8 mouse cellular contexts compared by ENCODE assay signal in genomic region chr13:22036149-22036956, GRCm38 (mm10). TPM values are rescaled to one million over a fixed set of nuclear protein-coding genes. Genes with fewer than 3 reads are reported as not detected.
DNase-seq lines count a peak whose midpoint lies in the region; ATAC-seq and TF ChIP-seq lines count a peak whose summit lies in the region.

No protein-coding gene starts in this region.

- peaks cover 8% of the 10 kb centered on the region; the same call in 1 of the 2 replicates for H3K4me1 ChIP-seq in kidney, adult 2 months (ENCODE audit: control insufficient read depth, insufficient read depth, low read length)
- peaks cover 0 to 4% of the 10 kb centered on the region in 2 experiments; a peak in 2 of 4 replicates for H3K4me1 ChIP-seq in MEL (ENCODE audit: control insufficient read depth in 1 of 2, insufficient read depth in 2 of 2, low read length in 2 of 2)
- peaks cover 32% of the 10 kb centered on the region for H3K4me1 ChIP-seq in forebrain, embryonic 12.5 days
- H3K4me1 ChIP-seq in liver, embryonic 14.5 days (replicated peaks; ENCODE audit: control insufficient read depth in 2 of 2, insufficient read depth in 2 of 2, low read length in 1 of 2): peaks cover 18 to 30% of the 10 kb centered on the region in 2 experiments
- H3K4me1 ChIP-seq in stomach, postnatal 0 days (replicated peaks; ENCODE audit: control insufficient read depth, insufficient read depth): 0 out of 2 replicates have a peak, but pooled peaks cover 2% of the 10 kb centered on the region

- H3K4me3 ChIP-seq in kidney, adult 2 months (ENCODE audit: insufficient read depth, low read depth, low read length): peak overlapping the region; percentile 11; the same call in 1 of the 2 replicates
- H3K4me3 ChIP-seq in MEL (ENCODE audit: control insufficient read depth in 1 of 2, insufficient read depth in 1 of 2, low read depth in 2 of 2, low read length in 2 of 2): peak overlapping the region in 1 of 2 experiments; percentile 34; a peak in 2 of 4 replicates
- peak overlapping the region; percentile 40 for H3K4me3 ChIP-seq in forebrain, embryonic 12.5 days (replicated peaks)
- peak overlapping the region; percentile 42 to 67 for H3K4me3 ChIP-seq in liver, embryonic 14.5 days (ENCODE audit: insufficient read depth in 1 of 2, low read depth in 2 of 2, low read length in 2 of 2)
- H3K4me3 ChIP-seq in stomach, postnatal 0 days (ENCODE audit: low read depth, low read length): peak overlapping the region; percentile 43

- no peaks in the 10 kb centered on the region for H3K36me3 ChIP-seq in kidney, adult 2 months (ENCODE audit: control insufficient read depth, insufficient read depth, low read length)
- peaks cover 0 to 22% of the 10 kb centered on the region in 2 experiments; a peak in 2 of 4 replicates for H3K36me3 ChIP-seq in MEL (ENCODE audit: control insufficient read depth in 1 of 2, insufficient read depth in 2 of 2, low read length in 2 of 2)
- H3K36me3 ChIP-seq in forebrain, embryonic 12.5 days (replicated peaks): no peaks in the 10 kb centered on the region
- H3K36me3 ChIP-seq in liver, embryonic 14.5 days (replicated peaks; ENCODE audit: control insufficient read depth, insufficient read depth, low read depth): no peaks in the 10 kb centered on the region
- H3K36me3 ChIP-seq in stomach, postnatal 0 days (ENCODE audit: control insufficient read depth, insufficient read depth, low read length): no peaks in the 10 kb centered on the region

- H3K27me3 ChIP-seq in kidney, adult 2 months (replicated peaks; ENCODE audit: control insufficient read depth, insufficient read depth, low read length): no peaks in the 10 kb centered on the region
- H3K27me3 ChIP-seq in MEL (ENCODE audit: control insufficient read depth in 1 of 2, insufficient read depth in 2 of 2, low read length in 2 of 2): no peaks in the 10 kb centered on the region
- H3K27me3 ChIP-seq in forebrain, embryonic 12.5 days: no peaks in the 10 kb centered on the region
- no peaks in the 10 kb centered on the region for H3K27me3 ChIP-seq in liver, embryonic 14.5 days (ENCODE audit: control insufficient read depth, insufficient read depth, low read length)
- H3K27me3 ChIP-seq in stomach, postnatal 0 days (ENCODE audit: control insufficient read depth, insufficient read depth, low read length): no peaks in the 10 kb centered on the region

- no peak for TF ChIP-seq CTCF in kidney, adult 2 months (conservative IDR thresholded peaks at IDR 0.05; ENCODE audit: insufficient read depth, insufficient read length, low read depth, low read length)
- TF ChIP-seq CTCF in MEL (IDR thresholded peaks at IDR 0.05 in 2 of 3, conservative IDR thresholded peaks at IDR 0.05 in 1 of 3; ENCODE audit: control insufficient read depth in 1 of 3, insufficient read depth in 1 of 3, low read depth in 2 of 3, low read length in 3 of 3, poor library complexity in 1 of 3, severe bottlenecking in 1 of 3): no peak
- TF ChIP-seq CTCF in liver, embryonic 14.5 days (IDR thresholded peaks at IDR 0.05; ENCODE audit: low read depth): no peak
- no peak for TF ChIP-seq CTCF in stomach, postnatal 0 days (IDR thresholded peaks at IDR 0.05; ENCODE audit: low read depth)

- no peaks in the 10 kb centered on the region for H3K9me3 ChIP-seq in MEL (replicated peaks; ENCODE audit: insufficient read depth, low read length)
- no peaks in the 10 kb centered on the region for H3K9me3 ChIP-seq in forebrain, embryonic 12.5 days
- H3K9me3 ChIP-seq in liver, embryonic 14.5 days (ENCODE audit: control insufficient read depth, low read length): no peaks in the 10 kb centered on the region
- H3K9me3 ChIP-seq in stomach, postnatal 0 days (ENCODE audit: control insufficient read depth, low read length): no peaks in the 10 kb centered on the region

- H3K4me2 ChIP-seq in forebrain, embryonic 12.5 days: peak overlapping the region; percentile 67
- H3K4me2 ChIP-seq in liver, embryonic 14.5 days (ENCODE audit: low read depth): peak overlapping the region; percentile 72
- H3K4me2 ChIP-seq in stomach, postnatal 0 days (replicated peaks; ENCODE audit: low read depth): peak overlapping the region; percentile 58

- peak overlapping the region; percentile 66 for H3K9ac ChIP-seq in MEL (ENCODE audit: control insufficient read depth, low read depth, low read length, poor library complexity, severe bottlenecking)
- H3K9ac ChIP-seq in forebrain, embryonic 12.5 days: peak overlapping the region; percentile 64
- peak overlapping the region; percentile 78 for H3K9ac ChIP-seq in liver, embryonic 14.5 days (replicated peaks)
- H3K9ac ChIP-seq in stomach, postnatal 0 days (ENCODE audit: low read length): no peak overlapping the region; the same call in 1 of the 2 replicates

- 9% methylated on average over 22 of the region's 23 CpGs for whole genome bisulfite sequencing in kidney, adult 2 months
- WGBS in forebrain, embryonic 12.5 days: 1% methylated on average over 21 of the region's 23 CpGs
- 2% methylated on average over 17 of the region's 23 CpGs for WGBS in liver, embryonic 14.5 days (ENCODE audit: insufficient replicate concordance)
- 2% methylated on average over 17 of the region's 23 CpGs for WGBS in stomach, postnatal 0 days

- no peak for DNase-seq in kidney, adult 2 months
- no peak for DNase-seq in kidney, postnatal 14 days
- peak; percentile 87 for DNase-seq in MEL (ENCODE audit: low read depth, low spot score)
- peak in 1 of 3 experiments; percentile 68 for DNase-seq in liver, embryonic 14.5 days (ENCODE audit: low read depth in 3 of 3, low spot score in 3 of 3)
- no peak for DNase-seq in stomach, postnatal 0 days (ENCODE audit: low spot score)
- no peak for DNase-seq in left cerebral cortex, postnatal 36 days (ENCODE audit: low spot score in 2 of 2)
- DNase-seq in left cerebral cortex, postnatal 14 days (ENCODE audit: low spot score in 2 of 2): no peak

- TF ChIP-seq RAD21 in MEL (IDR thresholded peaks at IDR 0.05; ENCODE audit: low read depth, low read length): no peak

- no peak for TF ChIP-seq POLR2A in kidney, adult 2 months (IDR thresholded peaks at IDR 0.05; ENCODE audit: low read depth, low read length)
- peak; percentile 90 to 96 for TF ChIP-seq POLR2A in MEL (IDR thresholded peaks at IDR 0.05; ENCODE audit: control insufficient read depth in 1 of 2, insufficient read depth in 1 of 2, low read depth in 1 of 2, low read length in 2 of 2, poor library complexity in 1 of 2)

- intact Hi-C loops in left cerebral cortex, postnatal 36 days (cut with DNase I): loop anchor here (5.0 kb wide), 2 partner anchors 1646 to 1721 kb away; partner anchors contain the start of genes Hist1h2ac, Hist1h2bc and Hist1h4b
- intact Hi-C loops in left cerebral cortex, postnatal 14 days (cut with DNase I): no loop called here

- no peak overlapping the region for H3K27ac ChIP-seq in kidney, adult 2 months (ENCODE audit: insufficient read depth, low read depth, low read length)
- peak overlapping the region; percentile 88 for H3K27ac ChIP-seq in MEL (ENCODE audit: control insufficient read depth, low read depth, low read length)
- H3K27ac ChIP-seq in forebrain, embryonic 12.5 days: peak overlapping the region; percentile 96
- peak overlapping the region; percentile 100 for H3K27ac ChIP-seq in liver, embryonic 14.5 days
- peak overlapping the region; percentile 71 for H3K27ac ChIP-seq in stomach, postnatal 0 days (replicated peaks)

- H3K79me2 ChIP-seq in MEL (ENCODE audit: control insufficient read depth, insufficient read depth, low read length, poor library complexity): no peaks in the 10 kb centered on the region; the same call in 1 of the 2 replicates

- peak; percentile 15 for ATAC-seq in forebrain, embryonic 12.5 days (ENCODE audit: low FRiP score)
- peak; percentile 9 for ATAC-seq in liver, embryonic 14.5 days (ENCODE audit: insufficient read depth)
- no peak for ATAC-seq in stomach, postnatal 0 days (ENCODE audit: low FRiP score, low TSS enrichment)

- TF ChIP-seq EP300 in MEL (IDR thresholded peaks at IDR 0.05; ENCODE audit: low read depth in 1 of 2, low read length in 2 of 2): no peak
- no peak for TF ChIP-seq EP300 in liver, embryonic 14.5 days (IDR thresholded peaks at IDR 0.05; ENCODE audit: low read depth)
- TF ChIP-seq EP300 in stomach, postnatal 0 days (optimal IDR thresholded peaks at IDR 0.05): no peak

RNA-seq across cellular contexts. Expression of gene Hist1h2bk, which starts 0.7 kb away (rescaled TPM):
- 4.2 and 6.0 TPM in 2 replicates for polyA plus RNA-seq in kidney, adult 2 months (2012; rRNA removed)
- total RNA-seq in MEL (2012; rRNA removed): 2,495 and 3,316 TPM in 2 replicates
- polyA plus RNA-seq in MEL (2012; ENCODE audit: insufficient read depth in 1 of 2, insufficient read length in 2 of 2, low read depth in 1 of 2, low replicate concordance in 2 of 2, missing spikeins in 1 of 2): 1 to 10 TPM in 1 of 2 experiments, not detected in 1; 5.7 TPM
- 10.0 and 10.5 TPM in 2 replicates for polyA plus RNA-seq in forebrain, embryonic 12.5 days (2016; fragmentation: Nextera tagmentation; extraction: Ambion mirVana)
- 17.7 and 25.1 TPM in 2 replicates for polyA plus RNA-seq in liver, embryonic 14.5 days (2012; rRNA removed)
- 1.0 and 3.1 TPM in 2 replicates for polyA plus RNA-seq in liver, embryonic 14.5 days (2014; fragmentation: Nextera tagmentation; extraction: Ambion mirVana)
- polyA plus RNA-seq in stomach, postnatal 0 days (2015; fragmentation: Nextera tagmentation; extraction: Ambion mirVana): 0.35 and 0.99 TPM in 2 replicates
- total RNA-seq in left cerebral cortex, postnatal 36 days (2021): 10 to 100 TPM; 13.0 to 13.3 TPM
- 10 to 100 TPM; 21.5 to 26.9 TPM for total RNA-seq in left cerebral cortex, postnatal 14 days (2021)

RNA-seq across cellular contexts. Expression of gene Hist1h2ah, which starts 1.0 kb away (rescaled TPM):
- polyA plus RNA-seq in kidney, adult 2 months (2012; rRNA removed): 0.95 and 3.4 TPM in 2 replicates
- total RNA-seq in MEL (2012; rRNA removed): 1,264 and 1,284 TPM in 2 replicates
- polyA plus RNA-seq in MEL (2012; ENCODE audit: insufficient read depth in 1 of 2, insufficient read length in 2 of 2, low read depth in 1 of 2, low replicate concordance in 2 of 2, missing spikeins in 1 of 2): 1 to 10 TPM in 1 of 2 experiments, not detected in 1; 3.7 TPM
- polyA plus RNA-seq in forebrain, embryonic 12.5 days (2016; fragmentation: Nextera tagmentation; extraction: Ambion mirVana): 7.0 and 22.0 TPM in 2 replicates
- 8.7 and 17.9 TPM in 2 replicates for polyA plus RNA-seq in liver, embryonic 14.5 days (2012; rRNA removed)
- 12.0 TPM in 2 replicates for polyA plus RNA-seq in liver, embryonic 14.5 days (2014; fragmentation: Nextera tagmentation; extraction: Ambion mirVana)
- 2.1 TPM in 1 of 2 replicates, not detected in the other for polyA plus RNA-seq in stomach, postnatal 0 days (2015; fragmentation: Nextera tagmentation; extraction: Ambion mirVana)
- 10 to 100 TPM; 24.6 to 42.5 TPM for total RNA-seq in left cerebral cortex, postnatal 36 days (2021)
- 10 to 100 TPM; 38.2 to 41.7 TPM for total RNA-seq in left cerebral cortex, postnatal 14 days (2021)

RNA-seq across cellular contexts. Expression of gene Hist1h4i, which starts 4.8 kb away (rescaled TPM):
- 10.5 and 12.5 TPM in 2 replicates for polyA plus RNA-seq in kidney, adult 2 months (2012; rRNA removed)
- total RNA-seq in MEL (2012; rRNA removed): 1,065 and 1,370 TPM in 2 replicates
- polyA plus RNA-seq in MEL (2012; ENCODE audit: insufficient read depth in 1 of 2, insufficient read length in 2 of 2, low read depth in 1 of 2, low replicate concordance in 2 of 2, missing spikeins in 1 of 2): 10 to 100 TPM in 1 of 2 experiments, not detected in 1; 10.4 TPM
- polyA plus RNA-seq in forebrain, embryonic 12.5 days (2016; fragmentation: Nextera tagmentation; extraction: Ambion mirVana): 44.5 and 46.9 TPM in 2 replicates
- polyA plus RNA-seq in liver, embryonic 14.5 days (2012; rRNA removed): 66.4 and 87.2 TPM in 2 replicates
- polyA plus RNA-seq in liver, embryonic 14.5 days (2014; fragmentation: Nextera tagmentation; extraction: Ambion mirVana): 36.5 and 47.8 TPM in 2 replicates
- polyA plus RNA-seq in stomach, postnatal 0 days (2015; fragmentation: Nextera tagmentation; extraction: Ambion mirVana): 5.8 and 5.9 TPM in 2 replicates
- 10 to 100 TPM; 65.2 to 73.2 TPM for total RNA-seq in left cerebral cortex, postnatal 36 days (2021)
- 10 to 100 TPM; 50.0 to 57.5 TPM for total RNA-seq in left cerebral cortex, postnatal 14 days (2021)

RNA-seq across cellular contexts. Expression of gene Hist1h2ag, which starts 6.4 kb away (rescaled TPM):
- 0.76 TPM in 1 of 2 replicates, not detected in the other for polyA plus RNA-seq in kidney, adult 2 months (2012; rRNA removed)
- total RNA-seq in MEL (2012; rRNA removed): 766 and 975 TPM in 2 replicates
- polyA plus RNA-seq in MEL (2012; ENCODE audit: insufficient read depth in 1 of 2, insufficient read length in 2 of 2, low read depth in 1 of 2, low replicate concordance in 2 of 2, missing spikeins in 1 of 2): 1 to 10 TPM in 1 of 2 experiments, not detected in 1; 5.9 TPM
- polyA plus RNA-seq in forebrain, embryonic 12.5 days (2016; fragmentation: Nextera tagmentation; extraction: Ambion mirVana): 82.7 and 84.6 TPM in 2 replicates
- 35.2 and 55.3 TPM in 2 replicates for polyA plus RNA-seq in liver, embryonic 14.5 days (2012; rRNA removed)
- polyA plus RNA-seq in liver, embryonic 14.5 days (2014; fragmentation: Nextera tagmentation; extraction: Ambion mirVana): 15.5 and 18.0 TPM in 2 replicates
- 12.1 and 12.6 TPM in 2 replicates for polyA plus RNA-seq in stomach, postnatal 0 days (2015; fragmentation: Nextera tagmentation; extraction: Ambion mirVana)
- total RNA-seq in left cerebral cortex, postnatal 36 days (2021): 10 to 100 TPM in 1 of 2 experiments, 1 to 10 TPM in 1; 8.3 to 11.2 TPM
- total RNA-seq in left cerebral cortex, postnatal 14 days (2021): 10 to 100 TPM; 17.8 to 20.2 TPM

RNA-seq across cellular contexts. Expression of gene Hist1h2bj, which starts 6.7 kb away (rescaled TPM):
- polyA plus RNA-seq in kidney, adult 2 months (2012; rRNA removed): 0.92 and 1.0 TPM in 2 replicates
- total RNA-seq in MEL (2012; rRNA removed): 2,032 and 2,655 TPM in 2 replicates
- 1 to 10 TPM in 1 of 2 experiments, not detected in 1; 4.7 TPM for polyA plus RNA-seq in MEL (2012; ENCODE audit: insufficient read depth in 1 of 2, insufficient read length in 2 of 2, low read depth in 1 of 2, low replicate concordance in 2 of 2, missing spikeins in 1 of 2)
- 13.1 and 15.8 TPM in 2 replicates for polyA plus RNA-seq in forebrain, embryonic 12.5 days (2016; fragmentation: Nextera tagmentation; extraction: Ambion mirVana)
- 21.4 and 38.1 TPM in 2 replicates for polyA plus RNA-seq in liver, embryonic 14.5 days (2012; rRNA removed)
- 11.2 and 12.4 TPM in 2 replicates for polyA plus RNA-seq in liver, embryonic 14.5 days (2014; fragmentation: Nextera tagmentation; extraction: Ambion mirVana)
- 1.1 and 3.7 TPM in 2 replicates for polyA plus RNA-seq in stomach, postnatal 0 days (2015; fragmentation: Nextera tagmentation; extraction: Ambion mirVana)
- 10 to 100 TPM; 11.8 to 12.9 TPM for total RNA-seq in left cerebral cortex, postnatal 36 days (2021)
- 10 to 100 TPM; 15.5 to 16.7 TPM for total RNA-seq in left cerebral cortex, postnatal 14 days (2021)
